Mouse (Mus musculus) frontal cortex, postnatal 36 days (tissue): Measurements from ENCODE around the gene Zfp74.
"Not testable (repeated sequence)": the region's sequence is repeated elsewhere in the genome, so short reads cannot be mapped to it uniquely, and the experiment has no call there.

ENCODE experiments used
- DNase-seq, 2 experiments: peaks; one replicate each; pipeline ENCODE4 v3.0.0; 2022; ENCODE audit warnings: low spot score in 2 of 2

The Zfp74 gene

DNA sequence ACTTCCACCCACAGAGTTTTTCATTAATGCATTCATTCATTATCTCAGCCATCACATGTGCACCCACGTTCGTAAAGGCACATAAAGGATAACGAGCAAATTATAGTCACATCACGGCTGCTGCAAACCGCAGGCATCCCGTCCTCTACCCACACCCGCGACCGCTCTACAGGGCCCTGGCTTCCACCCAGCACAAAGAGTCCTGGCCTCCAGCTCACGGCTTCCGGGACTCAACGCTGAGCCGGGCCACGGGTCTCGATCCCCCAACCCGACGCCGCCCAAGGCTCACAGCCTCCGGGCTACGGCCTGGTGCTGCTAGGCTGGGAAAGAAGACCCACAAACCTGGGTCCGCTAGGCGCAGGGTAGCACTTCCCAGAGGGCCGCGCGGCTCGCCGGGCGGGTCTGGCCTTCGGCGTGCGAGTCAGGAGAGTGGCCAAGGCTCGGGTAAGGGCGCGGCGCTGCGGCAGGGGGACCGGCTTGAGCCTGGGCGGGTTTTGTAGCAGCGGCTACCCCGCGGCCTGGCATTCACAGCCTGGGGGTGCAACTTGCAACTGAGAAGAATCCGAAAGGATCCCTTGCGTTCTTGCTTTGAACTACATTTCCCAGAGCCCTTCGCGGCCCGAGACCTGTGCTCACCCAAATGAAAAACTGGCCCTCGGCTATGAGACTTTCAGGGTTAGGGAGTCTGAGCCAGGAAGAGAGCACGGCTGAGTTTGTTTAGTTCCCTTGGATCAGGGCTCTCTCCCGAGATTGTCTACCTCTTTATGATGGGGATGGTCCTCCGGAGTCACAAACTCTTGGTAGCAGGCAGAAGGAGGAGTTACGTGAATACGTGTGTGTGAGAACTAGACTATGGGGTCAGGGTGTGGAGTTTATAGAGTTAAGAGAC is at the start of gene Zfp74:
Gene Zfp74, minus strand, starts transcription at position 577 of the 889 bp plus-strand sequence.
- peak; percentile 78 to 84 for DNase-seq

- DNase-seq = no peak
These were observed 46.7 kb upstream of the Zfp74 start for GRCm38 (mm10) chr7:30000601-30001000.

- no peak for DNase-seq
These were observed 41.2 kb upstream of the Zfp74 start for GRCm38 (mm10) chr7:29995134-29995533.

- no peak for DNase-seq
These were observed 39.5 kb upstream of the Zfp74 start for GRCm38 (mm10) chr7:29993340-29993739.

DNA sequence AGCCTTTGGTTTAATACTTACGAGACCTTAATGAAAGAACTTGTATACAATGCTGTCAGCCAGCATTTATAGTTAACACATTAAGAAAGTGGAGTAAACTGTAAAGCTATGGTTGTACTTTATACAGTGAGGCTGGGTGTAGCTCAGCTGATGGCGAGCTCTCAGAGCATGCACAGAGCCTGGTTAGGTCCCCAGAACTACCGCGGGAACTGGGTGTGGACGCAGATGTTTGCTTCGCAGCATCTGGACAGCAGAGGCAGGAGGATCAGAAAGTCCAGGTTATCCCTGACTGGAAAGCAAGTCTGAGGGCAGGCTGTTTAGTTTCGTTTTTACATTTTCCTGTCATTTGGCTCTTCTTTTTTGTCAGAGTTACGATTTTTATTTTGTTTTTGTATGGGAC is 38.8 kb upstream of the Zfp74 start:
- no peak for DNase-seq

GRCm38 (mm10) chr7:29989031-29989430 is 35.1 kb upstream of the Zfp74 start:
- DNase-seq = no peak

DNA sequence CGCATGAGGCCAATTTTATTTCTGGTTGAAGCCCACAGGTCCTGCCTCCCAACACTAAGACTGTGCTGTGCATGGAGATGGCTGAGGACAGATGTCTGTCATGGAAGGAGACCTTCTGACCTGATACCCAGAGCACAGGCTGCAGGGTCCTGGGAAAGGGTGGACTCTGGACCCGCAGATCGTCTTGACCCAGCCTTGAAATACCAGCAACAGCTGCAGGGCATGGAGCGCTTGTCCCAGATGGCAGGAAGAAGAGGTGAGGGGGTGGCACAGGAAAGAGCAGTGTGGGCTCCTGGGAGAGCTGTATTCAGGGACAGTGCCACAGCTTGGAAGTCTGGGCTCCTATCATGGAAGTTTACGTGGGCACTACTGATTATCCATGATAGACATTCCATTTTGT is 33.7 kb upstream of the Zfp74 start:
- no peak for DNase-seq

- no peak for DNase-seq
These were observed 32.2 kb upstream of the Zfp74 start for GRCm38 (mm10) chr7:29986101-29986500.

DNA sequence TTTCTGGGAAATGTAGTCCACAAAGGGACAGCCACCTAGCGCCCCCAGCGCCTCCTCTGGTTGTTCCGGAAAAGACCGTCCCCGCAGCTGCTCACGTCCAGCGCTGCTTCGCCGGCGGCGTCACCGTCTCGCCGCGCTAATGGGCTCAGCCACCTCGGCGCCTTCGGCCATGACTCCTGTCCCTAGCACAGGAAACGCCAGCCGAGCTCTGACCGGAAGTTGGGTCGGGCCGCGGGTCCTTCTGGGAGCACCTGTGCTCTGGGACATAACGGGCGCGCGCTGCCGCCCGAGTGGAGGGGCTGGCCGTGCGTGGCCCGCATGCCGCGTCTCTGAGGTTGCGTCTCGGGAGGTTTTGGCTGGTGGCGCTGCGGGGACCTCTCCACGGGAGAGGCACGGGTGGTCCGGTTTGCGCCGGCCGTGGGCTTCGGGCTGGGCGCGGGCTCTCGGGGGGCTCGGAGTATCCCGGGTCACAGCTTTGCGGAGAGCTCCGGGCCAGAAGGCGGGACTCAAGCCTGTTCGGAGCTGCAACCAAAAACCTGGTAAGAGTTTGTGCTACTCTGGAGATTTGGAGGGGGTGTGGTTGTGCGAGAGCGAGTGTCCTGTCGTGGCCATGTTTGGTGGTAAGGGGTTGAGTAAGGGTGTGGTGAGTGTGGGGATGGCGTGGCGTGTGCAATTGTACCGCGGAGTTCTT is 29.9 kb upstream of the Zfp74 start, which contains the start of gene Zfp568:
Gene Zfp568, plus strand, starts transcription at position 266 of the 691 bp plus-strand sequence.
- peak; percentile 91 to 94 for DNase-seq

GRCm38 (mm10) chr7:29983340-29983689 is 29.4 kb upstream of the Zfp74 start:
- DNase-seq = no peak

- peak in 1 of 2 experiments; percentile 8 for DNase-seq
These were observed 29.0 kb upstream of the Zfp74 start for GRCm38 (mm10) chr7:29982931-29983330.

GRCm38 (mm10) chr7:29982341-29982740 is 28.5 kb upstream of the Zfp74 start:
- DNase-seq = no peak

DNA sequence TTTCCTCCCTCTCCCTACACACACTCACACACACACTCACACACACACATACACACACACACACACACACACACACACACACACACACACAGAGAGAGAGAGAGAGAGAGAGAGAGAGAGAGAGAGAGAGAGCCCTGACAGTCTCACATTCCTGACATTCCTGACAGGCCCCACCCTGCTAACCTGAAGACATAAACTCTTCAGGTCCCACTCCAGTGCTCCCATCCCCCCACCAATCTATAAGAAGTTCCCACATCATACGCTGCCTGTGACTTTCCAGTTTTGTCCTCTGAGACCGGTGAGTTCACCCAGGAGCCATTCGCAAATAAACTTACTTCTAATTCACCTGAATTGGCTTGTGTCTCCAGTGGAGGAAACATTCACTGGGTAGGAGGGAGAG is 28.0 kb upstream of the Zfp74 start:
- no peak for DNase-seq

GRCm38 (mm10) chr7:29981455-29981854 is 27.6 kb upstream of the Zfp74 start:
- DNase-seq = no peak

DNA sequence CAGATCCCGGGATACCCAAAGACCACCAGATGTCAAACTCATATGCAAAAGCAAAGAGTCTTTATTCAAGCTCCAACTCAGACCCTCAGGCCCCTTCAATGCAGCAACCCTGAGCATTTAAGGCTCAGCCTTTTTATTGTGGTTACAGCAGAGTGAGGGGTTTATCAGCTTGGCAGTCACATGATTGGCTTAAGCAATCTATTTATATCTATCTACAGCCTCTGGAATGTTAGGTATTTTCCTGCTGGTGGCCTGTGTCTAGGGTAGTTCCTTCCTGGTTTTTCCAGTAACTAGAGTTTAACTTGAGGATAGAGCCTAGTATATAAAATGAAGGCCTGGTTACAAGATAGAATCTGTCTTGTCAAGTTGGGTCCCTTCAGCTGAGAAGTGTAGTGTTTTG is 26.9 kb upstream of the Zfp74 start:
- no peak for DNase-seq

DNA sequence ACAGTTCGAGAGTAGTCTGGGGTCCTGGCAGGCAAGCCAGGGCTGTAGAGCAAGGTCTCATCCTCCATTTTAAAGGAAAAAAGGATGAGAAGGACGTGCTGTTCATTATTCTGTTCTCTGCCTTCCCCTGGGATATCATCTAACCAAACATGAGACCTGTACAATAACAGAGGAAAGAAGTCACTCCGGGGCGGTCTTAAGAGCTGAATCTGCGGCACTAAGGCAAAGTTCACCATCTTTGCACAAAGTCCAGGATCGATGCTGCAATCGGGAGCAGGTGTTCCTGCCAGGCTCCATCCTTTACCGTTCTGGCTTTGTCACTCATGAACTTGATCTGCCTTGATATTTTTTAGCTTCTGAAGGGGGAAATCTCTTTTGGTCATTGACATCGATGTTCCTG is 16.8 kb upstream of the Zfp74 start:
- DNase-seq = no peak

DNA sequence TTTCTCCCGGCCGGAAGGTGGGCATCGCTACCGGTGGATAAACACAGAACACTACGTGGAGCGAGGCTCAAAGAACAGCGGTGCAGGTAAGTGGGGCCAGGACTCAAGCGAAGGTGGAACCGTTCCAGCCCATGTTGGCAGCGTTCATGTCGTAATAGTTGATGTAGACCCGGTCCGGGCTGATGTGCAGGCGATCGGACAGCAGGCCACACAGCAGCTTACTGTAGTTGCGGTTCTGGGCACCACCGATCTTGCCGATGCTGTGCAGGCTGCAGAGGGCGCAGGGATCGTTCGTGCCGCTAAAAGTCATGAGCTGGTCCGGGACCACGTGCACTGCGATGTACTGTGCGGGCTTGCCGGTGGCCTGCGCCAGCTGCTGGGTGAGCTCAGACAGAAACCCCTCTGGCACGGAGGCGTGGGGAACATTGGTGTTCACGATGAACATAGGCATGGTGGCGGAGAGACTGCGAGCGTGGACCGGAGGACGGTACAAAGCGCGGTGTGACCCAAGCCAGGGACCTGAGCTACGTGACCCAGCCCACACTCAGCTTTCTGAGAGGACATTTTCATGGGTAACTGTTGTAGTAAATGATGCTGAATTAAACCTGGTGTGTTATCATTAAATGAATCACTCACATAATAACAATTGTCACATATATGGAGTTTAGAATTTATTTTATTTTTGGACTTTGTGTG is 11.4 kb upstream of the Zfp74 start:
- DNase-seq = not testable (repeated sequence)

GRCm38 (mm10) chr7:29959004-29959403 is 5.1 kb upstream of the Zfp74 start:
- DNase-seq = no peak

GRCm38 (mm10) chr7:29958125-29958724 is 4.3 kb upstream of the Zfp74 start:
- DNase-seq = no peak

GRCm38 (mm10) chr7:29956257-29956656 is 2.4 kb upstream of the Zfp74 start:
- peak; percentile 28 to 43 for DNase-seq

DNA sequence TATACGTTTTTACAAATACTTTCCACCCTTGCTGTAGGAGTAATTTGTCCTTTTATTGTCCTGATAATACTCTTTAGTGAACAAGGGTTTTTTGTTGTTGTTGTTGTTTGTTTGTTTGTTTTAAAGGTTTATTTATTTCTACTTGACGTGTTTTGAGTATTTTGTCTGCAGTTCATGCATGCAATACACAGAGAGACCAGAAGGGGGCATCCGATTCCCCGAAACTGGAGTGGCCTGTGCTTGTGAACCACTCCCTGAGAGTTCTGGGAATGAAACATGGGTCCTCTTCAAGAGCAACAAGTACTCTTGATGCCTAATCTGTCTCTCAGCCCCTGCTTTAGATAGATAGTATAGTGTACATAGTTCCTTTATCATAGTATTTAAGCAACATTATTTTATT is 842 bp upstream of the Zfp74 start:
- peak in 1 of 2 experiments; percentile 13 for DNase-seq

DNA sequence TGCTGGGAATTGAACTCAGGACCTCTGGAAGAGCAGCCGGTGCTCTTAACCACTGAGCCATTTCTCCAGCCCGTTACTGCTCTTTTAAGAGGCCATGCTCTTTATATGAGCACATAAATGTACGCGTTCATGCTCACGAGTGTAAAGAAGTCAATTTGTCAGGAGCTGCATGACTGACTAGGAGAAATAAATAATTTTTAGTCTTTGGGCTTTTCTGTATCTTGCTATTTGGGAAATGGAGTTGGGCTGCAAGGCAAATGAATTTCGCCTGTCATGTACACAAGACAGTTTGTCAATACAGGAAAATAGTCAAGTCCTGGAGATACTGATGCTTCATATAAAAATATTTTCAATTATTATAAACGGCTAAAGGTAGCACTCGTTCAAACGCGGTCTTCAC is 803 bp downstream of the Zfp74 start:
- no peak for DNase-seq
